Mouse (Mus musculus): Measurements from ENCODE around the gene Gpatch1.
"Not testable (repeated sequence)": the region's sequence is repeated elsewhere in the genome, so short reads cannot be mapped to it uniquely, and the experiment has no call there.

Gpatch1 gene

GRCm38 (mm10) chr7:35322732-35323420 is 4.6 kb upstream of the Gpatch1 start:
- DNase-seq: peak in 1 of 2 experiments; percentile 46

GRCm38 (mm10) chr7:35322161-35322560 is 3.9 kb upstream of the Gpatch1 start:
- DNase-seq: no peak

- DNase-seq: no peak
Observed at GRCm38 (mm10) chr7:35319755-35320154, 1.5 kb upstream of the Gpatch1 start.

GRCm38 (mm10) chr7:35319221-35319620 is 981 bp upstream of the Gpatch1 start:
- DNase-seq: not testable (repeated sequence)

GRCm38 (mm10) chr7:35314156-35314555 is 4.1 kb downstream of the Gpatch1 start:
- no peak for DNase-seq

GRCm38 (mm10) chr7:35311214-35311613 is 7.0 kb downstream of the Gpatch1 start:
- no peak for DNase-seq

GRCm38 (mm10) chr7:35300792-35301191 is 17.4 kb downstream of the Gpatch1 start:
- peak in 1 of 2 experiments; percentile 27 for DNase-seq

- DNase-seq: peak; percentile 8 to 64
Observed at GRCm38 (mm10) chr7:35299656-35300055, 18.6 kb downstream of the Gpatch1 start.

- no peak for DNase-seq
Observed at GRCm38 (mm10) chr7:35297886-35298285, 20.4 kb downstream of the Gpatch1 start.

- DNase-seq: no peak
Observed at GRCm38 (mm10) chr7:35295631-35296030, 22.6 kb downstream of the Gpatch1 start.

GRCm38 (mm10) chr7:35293464-35293863 is 24.8 kb downstream of the Gpatch1 start:
- no peak for DNase-seq

- DNase-seq: no peak
Observed at GRCm38 (mm10) chr7:35278933-35279332, 39.3 kb downstream of the Gpatch1 start.

GRCm38 (mm10) chr7:35277433-35277832 is 40.8 kb downstream of the Gpatch1 start:
- DNase-seq: no peak

- DNase-seq: peak; percentile 49 to 77
Observed at GRCm38 (mm10) chr7:35269443-35270024, 48.7 kb downstream of the Gpatch1 start.

- DNase-seq: peak in 1 of 2 experiments; percentile 12
Observed at GRCm38 (mm10) chr7:35267841-35268240, 50.4 kb downstream of the Gpatch1 start.

- DNase-seq: peak in 1 of 2 experiments; percentile 21
Observed at GRCm38 (mm10) chr7:35266666-35267065, 51.6 kb downstream of the Gpatch1 start.

- DNase-seq: peak; percentile 64 to 67
Observed at GRCm38 (mm10) chr7:35264746-35265145, 53.5 kb downstream of the Gpatch1 start.

GRCm38 (mm10) chr7:35263595-35264489 is 54.4 kb downstream of the Gpatch1 start:
- DNase-seq: no peak

GRCm38 (mm10) chr7:35259384-35259783 is 58.9 kb downstream of the Gpatch1 start:
- DNase-seq: peak in 1 of 2 experiments; percentile 11

GRCm38 (mm10) chr7:35258294-35258693 is 59.9 kb downstream of the Gpatch1 start:
- DNase-seq: no peak

- DNase-seq: peak; percentile 44 to 56
Observed at GRCm38 (mm10) chr7:35252041-35252558, 66.1 kb downstream of the Gpatch1 start.

GRCm38 (mm10) chr7:35237935-35238334 is 80.3 kb downstream of the Gpatch1 start:
- not testable (repeated sequence) for DNase-seq

GRCm38 (mm10) chr7:35235308-35235707 is 82.9 kb downstream of the Gpatch1 start:
- DNase-seq: peak; percentile 69 to 79

All from kidney, postnatal 25 days (tissue).